Mouse (Mus musculus): Measurements from ENCODE around the gene Uqcc3. TPM values are rescaled to one million over a fixed set of nuclear protein-coding genes. Genes with fewer than 3 reads are reported as not detected.

The Uqcc3 gene
- polyA plus RNA-seq, 1 experiment from 2014 or later = 60.6 TPM

Small RNA genes lying within 50 kb of the gene (microRNA-seq; reads per million reads assigned to microRNA genes)
- not detected for gene Mir5136

Other genes starting within 250 kb of the Uqcc3 start
- gene Chrm1, start 217.1 kb downstream of the Uqcc3 start, polyA plus RNA-seq (2016; fragmentation: Nextera tagmentation; extraction: Ambion mirVana) = 0.05 TPM in 1 of 2 replicates, not detected in the other
- 87.6 and 88.9 TPM in 2 replicates for gene Slc3a2, start 157.6 kb downstream of the Uqcc3 start, polyA plus RNA-seq (2016; fragmentation: Nextera tagmentation; extraction: Ambion mirVana)
- 48.9 and 52.9 TPM in 2 replicates for gene Wdr74, start 145.1 kb downstream of the Uqcc3 start, polyA plus RNA-seq (2016; fragmentation: Nextera tagmentation; extraction: Ambion mirVana)
- gene 1700092M07Rik, start 140.2 kb downstream of the Uqcc3 start, polyA plus RNA-seq (2016; fragmentation: Nextera tagmentation; extraction: Ambion mirVana) = 1.8 and 2.8 TPM in 2 replicates
- 86.1 and 88.1 TPM in 2 replicates for gene Stx5a, start 139.5 kb downstream of the Uqcc3 start, polyA plus RNA-seq (2016; fragmentation: Nextera tagmentation; extraction: Ambion mirVana)
- 135 and 149 TPM in 2 replicates for gene Nxf1, start 123.8 kb downstream of the Uqcc3 start, polyA plus RNA-seq (2016; fragmentation: Nextera tagmentation; extraction: Ambion mirVana)
- gene Tmem223, start 109.9 kb downstream of the Uqcc3 start, polyA plus RNA-seq (2016; fragmentation: Nextera tagmentation; extraction: Ambion mirVana) = 145 and 146 TPM in 2 replicates
- 49.7 and 51.9 TPM in 2 replicates for gene Tmem179b, start 106.5 kb downstream of the Uqcc3 start, polyA plus RNA-seq (2016; fragmentation: Nextera tagmentation; extraction: Ambion mirVana)
- 22.5 and 23.3 TPM in 2 replicates for gene Taf6l, start 94.5 kb downstream of the Uqcc3 start, polyA plus RNA-seq (2016; fragmentation: Nextera tagmentation; extraction: Ambion mirVana)
- gene Polr2g, start 82.3 kb downstream of the Uqcc3 start, polyA plus RNA-seq (2016; fragmentation: Nextera tagmentation; extraction: Ambion mirVana) = 137 and 145 TPM in 2 replicates
- 3.8 and 4.1 TPM in 2 replicates for gene Zbtb3, start 78.4 kb downstream of the Uqcc3 start, polyA plus RNA-seq (2016; fragmentation: Nextera tagmentation; extraction: Ambion mirVana)
- 36.3 and 37.0 TPM in 2 replicates for gene Ttc9c, start 61.6 kb downstream of the Uqcc3 start, polyA plus RNA-seq (2016; fragmentation: Nextera tagmentation; extraction: Ambion mirVana)
- gene Hnrnpul2, start 60.9 kb downstream of the Uqcc3 start, polyA plus RNA-seq (2016; fragmentation: Nextera tagmentation; extraction: Ambion mirVana) = 3.8 TPM in 2 replicates
- not detected in 2 replicates for gene AC129217.1, start 51.1 kb downstream of the Uqcc3 start, polyA plus RNA-seq (2016; fragmentation: Nextera tagmentation; extraction: Ambion mirVana)
- 41.0 and 41.1 TPM in 2 replicates for gene Bscl2, start 43.5 kb downstream of the Uqcc3 start, polyA plus RNA-seq (2016; fragmentation: Nextera tagmentation; extraction: Ambion mirVana)
- gene Gng3, start 41.7 kb downstream of the Uqcc3 start, polyA plus RNA-seq (2016; fragmentation: Nextera tagmentation; extraction: Ambion mirVana) = 2.5 and 2.9 TPM in 2 replicates
- 0.77 and 0.78 TPM in 2 replicates for gene Lrrn4cl, start 30.2 kb downstream of the Uqcc3 start, polyA plus RNA-seq (2016; fragmentation: Nextera tagmentation; extraction: Ambion mirVana)
- 138 and 142 TPM in 2 replicates for gene Ubxn1, start 9.4 kb downstream of the Uqcc3 start, polyA plus RNA-seq (2016; fragmentation: Nextera tagmentation; extraction: Ambion mirVana)
- gene Lbhd1, start 2.8 kb upstream of the Uqcc3 start, polyA plus RNA-seq (2016; fragmentation: Nextera tagmentation; extraction: Ambion mirVana) = 61.5 and 66.4 TPM in 2 replicates
- gene Gm49403, start 3.0 kb upstream of the Uqcc3 start, polyA plus RNA-seq (2016; fragmentation: Nextera tagmentation; extraction: Ambion mirVana) = not detected in 2 replicates
- 64.2 and 64.5 TPM in 2 replicates for gene 1810009A15Rik, start 7.9 kb upstream of the Uqcc3 start, polyA plus RNA-seq (2016; fragmentation: Nextera tagmentation; extraction: Ambion mirVana)
- not detected in 2 replicates for gene Gm49416, start 8.0 kb upstream of the Uqcc3 start, polyA plus RNA-seq (2016; fragmentation: Nextera tagmentation; extraction: Ambion mirVana)
- 28.9 and 30.1 TPM in 2 replicates for gene Ints5, start 12.1 kb upstream of the Uqcc3 start, polyA plus RNA-seq (2016; fragmentation: Nextera tagmentation; extraction: Ambion mirVana)
- 78.7 and 83.6 TPM in 2 replicates for gene Ganab, start 17.1 kb upstream of the Uqcc3 start, polyA plus RNA-seq (2016; fragmentation: Nextera tagmentation; extraction: Ambion mirVana)
- gene B3gat3, start 39.5 kb upstream of the Uqcc3 start, polyA plus RNA-seq (2016; fragmentation: Nextera tagmentation; extraction: Ambion mirVana) = 46.6 and 46.8 TPM in 2 replicates
- gene Rom1, start 48.4 kb upstream of the Uqcc3 start, polyA plus RNA-seq (2016; fragmentation: Nextera tagmentation; extraction: Ambion mirVana) = 2.4 and 2.5 TPM in 2 replicates
- gene Eml3, start 48.6 kb upstream of the Uqcc3 start, polyA plus RNA-seq (2016; fragmentation: Nextera tagmentation; extraction: Ambion mirVana) = 13.3 and 13.5 TPM in 2 replicates
- gene Mta2, start 61.0 kb upstream of the Uqcc3 start, polyA plus RNA-seq (2016; fragmentation: Nextera tagmentation; extraction: Ambion mirVana) = 106 and 115 TPM in 2 replicates
- 17.1 and 19.4 TPM in 2 replicates for gene Tut1, start 72.9 kb upstream of the Uqcc3 start, polyA plus RNA-seq (2016; fragmentation: Nextera tagmentation; extraction: Ambion mirVana)
- 281 and 282 TPM in 2 replicates for gene Eef1g, start 86.1 kb upstream of the Uqcc3 start, polyA plus RNA-seq (2016; fragmentation: Nextera tagmentation; extraction: Ambion mirVana)
- 26.0 and 27.1 TPM in 2 replicates for gene Ahnak, start 108.4 kb upstream of the Uqcc3 start, polyA plus RNA-seq (2016; fragmentation: Nextera tagmentation; extraction: Ambion mirVana)
- not detected in 2 replicates for gene Scgb1a1, start 207.0 kb upstream of the Uqcc3 start, polyA plus RNA-seq (2016; fragmentation: Nextera tagmentation; extraction: Ambion mirVana)

Data from heart, embryonic 12.5 days (tissue).